Mouse (Mus musculus) right cerebral cortex, adult 2 months (tissue): ENCODE data around the gene Eif3b.

Source experiments
- DNase-seq, 2 experiments: peaks; one replicate each; pipeline ENCODE4 v3.0.0; 2021 to 2022; ENCODE audit warnings: low spot score in 2 of 2

The Eif3b gene

GRCm38 (mm10) chr5:140481458-140481857, 62.3 kb downstream of the Eif3b start:
- DNase-seq: no peak

DNA sequence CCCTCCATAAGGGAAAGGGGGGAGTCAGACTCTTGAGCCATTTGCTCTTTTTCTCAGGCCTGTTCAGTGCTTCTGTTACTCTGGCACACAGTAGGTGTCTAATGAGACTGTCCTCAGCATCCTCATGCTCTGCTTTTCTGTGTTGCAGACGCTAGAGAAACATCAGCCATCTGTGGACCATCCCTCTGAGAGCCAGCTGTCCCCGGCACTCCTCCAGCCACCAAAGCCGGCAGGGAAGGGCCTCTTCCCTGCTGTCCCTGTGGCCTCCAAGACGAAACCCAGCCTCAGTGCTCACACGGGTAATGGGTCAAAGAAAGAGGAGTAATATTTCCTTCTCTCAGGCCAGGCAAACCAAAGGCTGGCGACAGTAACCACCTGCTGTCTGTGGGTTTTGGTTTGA, 72.0 kb downstream of the Eif3b start:
- DNase-seq: no peak

DNA sequence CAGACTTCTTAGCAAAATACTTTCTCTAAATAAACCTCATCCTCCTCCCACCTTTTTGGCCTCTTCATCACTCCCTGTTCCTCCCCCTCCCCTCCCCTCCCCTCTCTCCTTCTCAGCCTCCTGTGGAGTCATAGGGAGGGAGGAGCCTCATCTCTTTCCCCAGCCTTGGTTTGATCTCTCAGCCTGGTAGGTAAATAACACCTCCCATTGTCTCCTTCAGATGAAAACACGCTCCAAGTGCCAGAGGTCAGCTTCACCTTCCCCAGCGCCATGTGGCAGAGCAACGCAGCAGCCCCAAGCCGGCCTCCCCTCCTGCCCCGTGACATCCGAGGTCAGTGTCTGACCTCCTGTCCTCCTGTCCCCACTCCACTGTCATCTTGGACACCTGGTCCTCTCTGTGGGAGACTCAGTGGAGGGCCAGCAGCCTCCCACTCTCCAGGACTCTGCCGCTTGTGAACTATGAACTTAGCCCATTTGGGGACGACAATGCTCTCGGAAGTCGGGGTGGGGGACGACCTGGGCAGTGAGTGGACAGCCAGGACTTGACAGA, 73.6 kb downstream of the Eif3b start:
- DNase-seq: no peak
